Mouse (Mus musculus): ENCODE results near the gene Zfp541.
A peak's percentile ranks its signal among the peaks of the same experiment; 100 is the strongest.

Zfp541 gene

GRCm38 (mm10) chr7:16061219-16062098, at the start of gene Zfp541:
Gene Zfp541 (plus strand): TSS chr7:16061814.
- no peak for DNase-seq (ENCODE audit: low read depth)

- peak; percentile 67 for DNase-seq (ENCODE audit: low read depth)
These were observed 48.9 kb upstream of the Zfp541 start for GRCm38 (mm10) chr7:16012576-16013263.

- DNase-seq (ENCODE audit: low read depth), result no peak
These were observed 47.8 kb upstream of the Zfp541 start for GRCm38 (mm10) chr7:16013722-16014275.

GRCm38 (mm10) chr7:16014521-16015175, 47.0 kb upstream of the Zfp541 start:
- DNase-seq (ENCODE audit: low read depth), result no peak

GRCm38 (mm10) chr7:16015384-16015783, 46.2 kb upstream of the Zfp541 start:
- no peak for DNase-seq (ENCODE audit: low read depth)

GRCm38 (mm10) chr7:16018016-16018810, 43.4 kb upstream of the Zfp541 start:
- DNase-seq (ENCODE audit: low read depth), result peak; percentile 69

GRCm38 (mm10) chr7:16019256-16020094, 42.1 kb upstream of the Zfp541 start:
- peak; percentile 23 for DNase-seq (ENCODE audit: low read depth)

DNA sequence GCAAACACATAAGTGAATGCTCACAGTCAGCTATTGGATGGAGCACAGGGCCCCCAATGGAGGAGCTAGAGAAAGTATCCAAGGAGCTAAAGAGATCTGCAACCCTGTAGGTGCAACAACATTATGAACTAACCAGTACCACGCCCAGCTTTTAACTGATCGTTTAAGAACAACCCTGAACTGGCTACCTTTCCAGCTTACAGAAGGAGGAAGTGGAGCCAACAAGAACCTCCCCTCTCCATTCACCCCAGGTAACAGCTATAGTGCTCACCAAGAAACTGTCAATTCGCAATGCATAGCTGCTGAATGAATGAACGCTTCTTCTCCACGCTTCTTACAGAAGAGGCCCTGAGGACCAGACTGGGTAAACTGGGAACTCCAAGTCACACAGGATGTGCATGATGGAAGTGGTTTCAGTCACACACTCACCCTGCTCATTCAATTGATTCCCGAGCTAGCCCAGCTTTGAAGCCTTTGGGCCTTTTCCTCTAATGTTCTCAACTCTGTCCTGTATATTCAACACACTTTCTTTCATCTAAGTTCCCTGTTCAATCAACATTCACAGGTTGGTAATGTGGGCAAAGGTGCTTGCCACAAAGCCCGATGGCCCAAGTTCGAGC, 36.9 kb upstream of the Zfp541 start:
- DNase-seq (ENCODE audit: low read depth), result no peak

- no peak for DNase-seq (ENCODE audit: low read depth)
These were observed 33.3 kb upstream of the Zfp541 start for GRCm38 (mm10) chr7:16028102-16028927.

- DNase-seq (ENCODE audit: low read depth), result no peak
These were observed 30.5 kb upstream of the Zfp541 start for GRCm38 (mm10) chr7:16031072-16031471.

GRCm38 (mm10) chr7:16033059-16033458, 28.6 kb upstream of the Zfp541 start:
- no peak for DNase-seq (ENCODE audit: low read depth)

- no peak for DNase-seq (ENCODE audit: low read depth)
These were observed 27.8 kb upstream of the Zfp541 start for GRCm38 (mm10) chr7:16033580-16034461.

DNA sequence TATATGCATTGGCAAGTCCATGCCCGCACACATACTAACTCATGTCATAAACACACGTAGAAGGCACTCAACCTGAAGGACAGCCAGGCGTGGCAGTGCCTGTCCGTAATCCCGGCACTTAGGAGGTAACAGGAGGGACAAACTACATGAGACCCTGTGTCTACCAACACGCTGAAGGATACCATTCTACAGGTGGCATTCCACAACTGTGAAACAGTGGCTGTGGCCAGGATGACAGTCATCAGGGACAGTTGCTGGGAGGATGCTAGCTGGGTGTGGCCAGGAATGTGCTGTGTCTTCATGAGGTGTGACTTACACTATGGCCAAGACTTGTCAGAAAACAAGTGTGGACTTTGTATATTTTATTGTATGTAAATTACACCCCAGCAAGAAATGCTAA, 24.6 kb upstream of the Zfp541 start:
- no peak for DNase-seq (ENCODE audit: low read depth)

- DNase-seq (ENCODE audit: low read depth), result no peak
These were observed 22.3 kb upstream of the Zfp541 start for GRCm38 (mm10) chr7:16039363-16039762.

GRCm38 (mm10) chr7:16041208-16041607, 20.4 kb upstream of the Zfp541 start:
- no peak for DNase-seq (ENCODE audit: low read depth)

- peak; percentile 73 for DNase-seq (ENCODE audit: low read depth)
These were observed 18.5 kb upstream of the Zfp541 start for GRCm38 (mm10) chr7:16042850-16043775.

DNA sequence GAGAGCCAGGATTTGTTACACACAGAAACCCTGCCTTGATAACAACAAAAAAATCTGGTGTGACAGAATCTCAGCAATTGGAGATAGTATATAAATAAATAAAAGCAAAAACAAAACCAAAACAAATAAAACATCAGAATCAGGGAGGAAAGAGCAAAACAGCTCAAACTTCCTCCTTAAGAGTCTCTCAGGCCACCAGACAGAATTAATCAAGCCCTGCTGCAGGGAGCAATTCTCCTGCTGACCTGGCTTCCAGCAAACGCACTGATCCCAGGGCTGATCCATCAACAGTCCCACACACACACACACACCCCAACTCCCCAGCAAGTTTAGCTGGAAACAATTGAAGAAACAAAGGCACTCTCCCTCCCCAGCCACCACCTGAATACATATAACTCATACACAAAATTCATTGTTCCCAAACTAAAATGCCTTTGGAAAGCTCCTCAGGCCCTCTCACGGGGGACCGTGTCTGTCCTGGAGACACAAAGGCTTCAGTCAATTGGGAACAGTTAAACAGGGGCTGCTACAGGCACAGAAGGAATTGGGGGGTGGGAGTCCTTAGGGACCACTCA, 17.7 kb upstream of the Zfp541 start:
- DNase-seq (ENCODE audit: low read depth), result no peak
